Mouse (Mus musculus) lung, adult 10 weeks (tissue): ENCODE measurements around the gene Acnat2. TPM values are rescaled to one million over a fixed set of nuclear protein-coding genes. Genes with fewer than 3 reads are reported as not detected.

Experiments
- polyA plus RNA-seq: library from polyadenylated mRNA; stranded (reverse); fragments of 350-450 nt; fragmentation: Illumina TruSeq; extraction: RNeasy Lipid Tissue Mini Kit (QIAGEN cat#74804); gene quantifications from one replicate; pipeline ENCODE4 v1.2.3, GENCODE M21; 2014; ENCODE audit warnings: low read depth, low replicate concordance; ENCODE audit not compliant: insufficient read depth

Gene Acnat2
- polyA plus RNA-seq = not detected

DNA sequence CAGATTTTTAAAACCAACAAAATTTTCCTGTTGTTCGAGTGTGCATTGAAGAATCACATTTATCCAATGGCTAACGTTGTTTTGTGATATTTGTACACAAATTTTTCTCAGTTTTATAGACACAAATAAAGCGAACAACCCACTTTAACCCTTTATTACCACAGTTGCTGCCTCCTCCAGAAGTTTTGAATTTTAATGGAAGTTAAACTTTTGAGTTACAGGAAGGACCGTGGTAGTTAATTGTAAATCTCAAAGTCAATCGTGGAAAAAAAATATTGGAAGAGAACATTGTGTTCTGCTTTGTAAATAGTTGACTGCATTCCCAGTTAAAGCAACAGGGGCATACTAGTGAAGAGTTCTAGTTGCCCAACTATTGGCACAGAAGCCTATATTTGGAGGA lies at the start of gene Acnat2:
Acnat2 (minus strand) TSS at position 195 of the 400 bp plus-strand sequence.

Other genes with a start within 250 kb of the Acnat2 start
- 0.48 TPM for gene Acnat1, start 65.8 kb upstream of the Acnat2 start, polyA plus RNA-seq
- gene Baat, start 98.4 kb upstream of the Acnat2 start, polyA plus RNA-seq = not detected
- 21.9 TPM for gene Mrpl50, start 112.9 kb upstream of the Acnat2 start, polyA plus RNA-seq
- gene Zfp189, start 113.0 kb upstream of the Acnat2 start, polyA plus RNA-seq = 2.0 TPM
- gene Aldob, start 141.4 kb upstream of the Acnat2 start, polyA plus RNA-seq = not detected
- 13.2 TPM for gene Tmem246, start 189.7 kb upstream of the Acnat2 start, polyA plus RNA-seq
- 17.8 TPM for gene Rnf20, start 223.9 kb upstream of the Acnat2 start, polyA plus RNA-seq